Mouse (Mus musculus) retina, postnatal 7 days (tissue): ENCODE data around the gene Rab3gap2.
"Not testable (repeated sequence)": the region's sequence is repeated elsewhere in the genome, so short reads cannot be mapped to it uniquely, and the experiment has no call there.

ENCODE experiments used
- DNase-seq: peaks from one replicate; pipeline ENCODE4 v3.0.0-alpha.2; 2012; ENCODE audit warnings: low read depth, low spot score

Gene Rab3gap2

DNA sequence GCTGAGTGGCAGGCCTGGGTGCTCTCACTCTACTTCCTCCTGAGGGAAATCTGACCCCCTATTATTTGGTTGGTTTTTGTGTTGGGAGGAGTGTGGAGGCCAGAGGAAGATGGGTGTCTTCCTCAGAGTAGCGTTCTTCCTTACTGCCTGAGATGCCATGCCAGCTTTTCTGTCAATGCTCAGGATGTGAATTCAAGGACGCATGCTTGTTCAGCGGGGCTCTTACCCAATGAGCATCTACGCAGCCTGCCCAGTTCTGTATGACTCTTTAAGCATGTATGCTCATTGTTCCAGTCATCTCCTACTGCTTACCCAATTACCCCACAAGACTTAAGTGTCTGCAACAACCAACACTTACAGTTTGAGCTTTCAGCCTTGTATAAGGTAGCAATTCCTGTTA lies 76.7 kb downstream of the Rab3gap2 start:
- no peak for DNase-seq

DNA sequence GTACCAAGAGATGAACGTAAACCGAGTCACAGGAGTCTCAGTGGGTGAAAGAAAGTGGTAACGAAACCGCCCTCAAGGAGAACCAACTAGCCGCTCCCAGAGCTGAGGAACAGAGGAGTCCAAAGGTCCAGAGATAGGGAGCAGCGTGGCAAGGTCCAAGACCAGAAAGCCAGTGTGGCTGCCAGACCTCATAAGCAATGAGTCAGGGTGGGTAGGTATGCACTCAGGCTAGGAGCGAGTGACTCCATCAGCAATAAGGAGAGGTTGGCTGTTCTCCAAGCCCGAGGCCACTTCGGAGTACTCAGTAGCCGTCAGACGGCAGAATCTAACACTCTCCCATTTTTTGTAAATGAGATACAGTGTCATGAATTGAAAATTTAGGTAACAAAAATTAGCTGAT lies 78.9 kb downstream of the Rab3gap2 start:
- no peak for DNase-seq

DNA sequence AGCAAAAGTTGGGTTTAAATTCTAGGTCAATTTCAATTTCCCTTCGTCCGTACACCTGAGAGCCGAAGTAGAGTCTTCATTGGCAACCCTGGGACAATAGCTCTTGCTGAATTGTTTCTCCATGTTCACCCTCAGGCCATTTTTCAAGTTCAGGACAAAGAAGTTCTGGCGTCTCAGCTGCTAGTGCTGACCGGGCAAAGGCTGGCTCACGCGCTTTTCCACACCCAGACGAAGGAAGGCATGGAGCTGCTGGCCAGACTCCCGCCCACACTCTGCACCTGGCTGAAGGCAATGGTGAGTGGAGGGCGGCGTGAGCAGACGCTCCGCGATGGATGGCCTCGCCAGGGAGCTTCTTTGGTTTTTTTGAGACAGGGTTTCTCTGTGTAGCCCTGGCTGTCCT lies 79.3 kb downstream of the Rab3gap2 start:
- DNase-seq, result no peak

DNA sequence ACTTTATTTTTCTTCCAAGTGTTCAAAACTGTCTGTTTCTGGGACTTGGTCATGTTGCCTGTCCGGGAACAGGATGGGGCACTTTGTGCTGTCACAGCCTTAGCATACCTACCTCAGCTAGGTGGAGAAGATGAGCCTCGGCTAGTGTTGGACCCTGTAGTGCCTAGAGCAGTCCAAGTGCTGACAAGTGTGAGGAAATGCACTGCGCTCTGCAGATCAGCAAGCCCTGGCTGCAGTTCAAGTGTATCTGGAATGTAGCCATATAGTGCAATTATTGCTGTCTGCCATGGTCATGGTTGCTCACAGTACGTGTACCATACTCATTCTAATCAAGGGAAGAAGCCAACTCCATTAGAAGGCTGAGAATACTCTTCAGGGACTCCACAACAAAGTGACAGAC lies 80.8 kb downstream of the Rab3gap2 start:
- DNase-seq, result peak; percentile 4

DNA sequence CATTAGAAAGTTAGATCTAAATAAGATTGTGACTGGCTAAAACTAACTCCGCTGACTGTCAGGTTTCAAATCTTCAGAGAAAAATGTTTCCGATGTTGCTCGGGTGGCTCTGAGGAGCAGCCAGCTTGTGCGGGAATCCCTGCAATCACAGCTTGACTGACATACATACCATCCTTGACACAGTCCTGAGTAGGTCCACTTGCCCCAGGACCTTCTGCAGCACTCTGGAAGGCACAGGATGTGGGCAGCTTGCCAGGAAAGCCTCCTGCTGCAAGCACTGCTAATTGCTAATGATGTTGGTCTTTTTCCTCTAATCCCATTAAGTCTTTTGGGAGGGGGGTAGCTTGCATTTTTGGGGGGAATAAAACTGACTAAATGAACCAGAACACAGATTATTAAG lies 81.3 kb downstream of the Rab3gap2 start:
- DNase-seq, result peak; percentile 27

DNA sequence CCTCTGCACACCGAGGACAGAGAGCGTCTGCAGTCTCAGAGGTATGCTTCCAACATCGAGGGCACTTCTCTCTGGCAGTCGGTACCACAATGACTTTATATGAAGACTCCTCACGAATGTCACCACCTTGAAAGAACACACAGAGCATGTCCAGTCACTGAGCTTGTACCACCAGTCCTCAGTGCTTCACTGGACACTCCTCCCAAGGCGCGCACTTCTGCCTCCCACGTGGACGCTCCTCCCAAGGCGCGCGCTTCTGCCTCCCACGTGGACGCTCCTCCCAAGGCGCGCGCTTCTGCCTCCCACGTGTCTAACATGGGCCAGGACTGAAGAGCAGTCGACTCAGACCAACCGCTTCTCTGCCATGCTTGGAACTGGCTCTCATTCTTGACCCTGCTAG lies 83.1 kb downstream of the Rab3gap2 start:
- no peak for DNase-seq

DNA sequence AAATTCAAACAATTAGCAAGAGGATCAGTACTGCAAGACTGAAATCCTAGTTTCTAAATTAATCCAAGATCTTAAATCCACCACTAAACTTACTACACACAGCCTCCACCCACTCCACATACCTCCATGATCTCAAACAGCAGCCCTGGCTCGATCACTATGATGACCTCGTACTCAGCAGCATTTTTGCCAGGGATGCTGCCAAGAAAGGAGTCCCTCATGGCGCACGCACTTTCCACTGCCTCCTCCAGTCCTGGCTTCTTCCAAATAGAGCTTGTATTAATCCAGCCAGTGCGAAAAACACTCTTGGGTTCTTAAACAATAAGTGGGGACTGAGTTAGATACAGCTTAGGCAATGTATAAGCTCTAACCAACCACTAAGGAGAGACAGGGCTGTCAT lies 85.3 kb downstream of the Rab3gap2 start:
- DNase-seq, result no peak

DNA sequence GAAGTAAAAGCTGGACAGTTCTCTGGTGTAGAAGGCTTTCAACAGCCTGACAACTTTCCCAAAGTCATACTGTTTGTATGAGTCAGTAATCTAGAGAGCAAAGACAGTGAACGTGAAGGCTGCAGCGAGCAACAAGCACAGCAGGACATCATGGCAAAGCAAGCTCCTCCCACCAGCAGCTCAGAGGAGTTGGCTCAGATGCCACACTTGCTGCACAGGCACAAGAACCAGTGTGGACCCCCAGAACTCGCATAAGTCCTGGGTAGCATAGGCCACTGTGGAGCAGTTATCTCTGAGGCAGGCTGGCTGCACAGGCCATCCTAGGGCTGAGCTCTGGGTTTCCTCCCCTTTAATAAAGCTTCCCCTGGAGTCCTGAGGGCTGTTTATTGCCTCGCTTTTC lies 87.4 kb downstream of the Rab3gap2 start:
- DNase-seq, result no peak

DNA sequence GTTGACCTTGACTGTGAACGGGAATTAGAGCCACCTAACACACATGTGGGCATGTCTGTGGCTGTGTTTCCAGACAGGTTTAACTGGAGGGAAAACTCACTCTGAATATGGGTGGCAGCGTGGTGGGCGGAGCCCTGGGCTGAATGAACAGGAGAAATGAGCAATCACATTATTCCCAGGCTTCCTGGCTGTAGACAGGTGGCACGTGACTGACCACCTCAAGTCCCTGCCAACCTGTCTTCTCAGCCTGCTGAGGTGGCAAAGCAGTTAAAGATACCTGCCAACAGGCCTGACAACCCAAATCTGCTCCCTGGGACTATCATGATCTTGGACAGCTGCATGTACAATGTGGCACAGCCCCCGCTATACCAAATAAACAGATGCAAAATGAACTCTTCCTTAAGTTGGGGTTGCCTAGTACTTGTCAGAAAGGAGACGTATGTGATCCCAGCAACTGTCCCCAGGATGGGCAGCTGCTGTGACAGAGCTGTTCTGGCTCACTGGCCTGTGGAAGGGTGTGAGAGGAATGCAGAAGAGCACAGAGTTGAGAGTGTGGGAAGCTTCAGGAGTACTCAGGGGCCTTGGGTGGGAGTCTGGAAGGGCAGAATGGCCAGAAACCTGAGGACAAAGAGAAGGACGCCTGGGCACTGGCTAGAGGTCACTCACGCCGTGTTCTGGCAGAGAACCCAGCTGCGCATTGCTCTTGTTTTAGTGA lies 88.9 kb downstream of the Rab3gap2 start:
- DNase-seq, result no peak

DNA sequence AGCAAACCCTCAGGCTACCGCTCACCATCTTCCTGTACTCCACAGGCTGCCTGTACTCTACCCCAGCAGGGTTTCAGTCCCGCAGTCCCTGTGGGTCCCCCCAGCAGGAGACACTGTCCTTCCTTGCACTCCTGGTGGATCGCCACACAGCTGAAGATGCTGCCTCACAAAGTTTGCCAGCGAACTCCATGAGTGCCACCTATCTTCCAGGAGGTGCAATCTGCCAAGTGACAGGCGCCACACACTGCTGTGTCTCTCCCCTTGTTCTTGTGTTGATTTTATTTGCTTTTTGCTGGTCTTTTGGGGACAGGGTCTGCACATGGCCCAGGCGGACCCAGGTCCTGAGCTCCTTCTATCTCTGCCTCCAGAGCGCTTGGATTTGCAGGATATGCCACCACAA lies 92.9 kb downstream of the Rab3gap2 start:
- no peak for DNase-seq

DNA sequence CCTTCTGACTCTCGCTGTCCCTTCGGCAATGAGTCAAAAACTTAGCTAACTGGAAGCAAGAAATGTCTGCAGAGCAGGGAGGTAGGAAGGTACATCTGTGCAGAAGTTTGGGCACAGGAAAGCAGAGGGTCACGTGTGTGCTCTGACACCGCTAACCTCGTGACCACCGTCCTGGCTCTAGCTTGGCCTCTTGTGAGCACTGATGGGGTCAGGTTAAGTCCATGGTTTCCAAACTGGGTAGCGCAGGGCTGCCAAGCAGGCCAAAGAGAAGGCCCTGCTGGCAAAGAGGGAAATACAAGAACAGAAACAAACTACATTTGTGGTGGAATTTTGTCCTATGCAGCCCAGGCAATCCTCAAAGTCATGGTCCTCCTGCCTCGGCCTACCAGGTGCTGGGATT lies 94.6 kb downstream of the Rab3gap2 start:
- no peak for DNase-seq

DNA sequence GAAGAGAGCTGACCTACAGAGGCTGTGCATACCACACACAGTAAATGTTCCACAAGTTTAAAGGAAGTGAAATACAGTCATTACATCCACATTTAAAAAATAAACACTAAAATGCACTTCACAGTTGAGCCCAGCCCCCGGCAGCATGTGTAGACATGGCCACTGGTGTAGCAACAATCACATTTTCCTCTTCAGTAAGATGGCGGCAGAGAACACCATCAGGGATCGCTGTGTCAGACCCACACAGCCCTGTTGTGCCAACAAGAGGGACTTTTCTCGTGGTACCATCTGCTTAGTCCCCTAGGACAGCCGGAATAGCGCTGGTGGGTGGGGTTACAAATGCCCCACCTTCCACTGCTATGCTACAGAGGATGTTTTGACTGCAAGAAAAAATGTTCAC lies 98.9 kb downstream of the Rab3gap2 start:
- DNase-seq, result no peak

DNA sequence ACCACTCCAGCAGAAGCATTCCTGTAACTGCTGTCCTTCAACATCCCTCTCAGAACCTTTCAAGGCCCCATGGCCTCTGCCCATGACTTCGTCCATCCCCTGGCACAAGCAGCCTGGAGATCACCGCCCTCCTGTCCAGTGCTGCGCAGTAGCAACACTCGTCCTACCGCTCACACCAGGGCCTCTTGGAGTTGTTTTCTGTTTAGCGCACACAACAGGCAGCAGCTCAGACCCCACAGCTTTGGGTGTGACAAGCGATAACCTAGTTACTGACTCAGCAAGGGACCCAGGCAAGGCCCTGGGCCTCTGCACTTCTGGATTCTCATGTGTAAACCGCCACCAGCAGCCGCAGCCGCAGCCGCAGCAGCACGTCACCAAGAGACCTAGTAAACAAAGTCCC lies 102.9 kb downstream of the Rab3gap2 start:
- no peak for DNase-seq

DNA sequence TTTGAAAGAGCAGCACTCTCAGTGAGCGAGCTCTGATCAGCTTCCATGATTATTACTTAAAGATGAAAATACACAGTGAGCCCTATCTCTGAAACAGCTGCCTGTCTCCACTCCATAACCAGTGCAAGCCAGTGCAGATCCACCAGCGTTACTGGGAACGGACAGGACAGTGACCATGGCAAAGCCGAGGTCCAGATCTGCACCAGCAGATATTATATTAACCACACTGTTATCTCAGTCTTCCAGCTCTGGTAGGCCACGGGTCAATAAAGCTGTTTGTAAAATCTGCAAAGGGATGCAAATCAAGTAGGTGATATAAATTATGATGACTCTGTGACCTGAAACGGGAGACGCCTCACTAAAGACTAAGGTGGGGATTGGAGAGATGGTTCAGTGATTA lies 103.7 kb downstream of the Rab3gap2 start:
- no peak for DNase-seq

DNA sequence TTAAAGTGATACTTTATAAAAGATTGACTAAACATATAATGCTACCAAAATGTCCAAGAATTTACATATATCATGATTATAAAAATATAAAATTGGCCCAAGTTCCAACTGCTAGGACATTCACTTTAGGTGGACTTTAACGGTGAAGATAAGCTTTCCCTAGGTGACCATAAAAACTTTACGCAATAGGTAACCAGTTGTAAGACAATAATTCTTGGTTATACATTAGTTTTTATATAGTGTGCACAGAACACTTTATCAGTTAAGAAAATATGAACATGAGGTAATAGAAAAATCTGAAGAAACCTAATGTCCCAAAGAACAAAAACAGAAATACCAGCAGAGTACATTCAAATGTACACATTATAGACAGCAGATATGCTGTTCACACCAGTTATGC lies 104.4 kb downstream of the Rab3gap2 start:
- no peak for DNase-seq

DNA sequence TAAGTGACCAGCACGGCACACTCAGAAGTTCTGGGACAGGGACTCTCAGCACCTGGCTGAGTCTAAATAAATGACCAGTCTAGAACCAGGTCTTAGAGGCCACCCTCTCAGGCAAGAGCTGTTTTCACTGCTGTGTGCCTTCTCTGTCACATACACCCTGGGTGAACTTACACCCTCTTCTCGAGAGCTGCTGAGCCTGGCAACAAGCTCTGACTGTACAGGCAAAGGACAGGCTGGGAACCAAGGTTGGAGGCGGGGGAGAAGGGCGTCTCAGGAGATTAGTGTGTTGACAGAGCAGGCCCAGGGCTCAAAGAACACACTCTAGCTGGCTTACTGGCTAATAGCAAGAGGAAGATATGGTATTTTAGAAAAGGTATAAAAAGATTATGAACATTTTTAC lies 105.0 kb downstream of the Rab3gap2 start:
- DNase-seq, result no peak

DNA sequence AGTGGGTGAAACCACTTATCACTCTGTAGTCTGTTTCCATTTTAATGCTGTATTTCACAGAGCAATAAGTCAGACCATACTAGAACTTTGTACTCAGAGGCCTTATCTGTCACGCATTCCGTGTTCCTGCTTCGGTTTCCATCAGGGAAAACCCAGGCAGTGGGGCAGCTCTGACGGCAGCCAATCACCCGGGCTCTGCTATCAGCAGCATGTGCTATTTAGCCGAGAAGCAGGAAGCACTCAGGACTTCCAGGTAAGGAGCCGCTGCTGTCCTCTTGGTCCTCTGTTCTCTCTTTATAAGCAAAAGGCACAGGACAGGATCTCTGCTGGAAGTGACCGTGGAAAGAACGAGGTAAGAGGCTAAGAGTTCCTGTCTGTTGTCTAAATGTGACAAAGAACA lies 108.0 kb downstream of the Rab3gap2 start:
- DNase-seq, result no peak

DNA sequence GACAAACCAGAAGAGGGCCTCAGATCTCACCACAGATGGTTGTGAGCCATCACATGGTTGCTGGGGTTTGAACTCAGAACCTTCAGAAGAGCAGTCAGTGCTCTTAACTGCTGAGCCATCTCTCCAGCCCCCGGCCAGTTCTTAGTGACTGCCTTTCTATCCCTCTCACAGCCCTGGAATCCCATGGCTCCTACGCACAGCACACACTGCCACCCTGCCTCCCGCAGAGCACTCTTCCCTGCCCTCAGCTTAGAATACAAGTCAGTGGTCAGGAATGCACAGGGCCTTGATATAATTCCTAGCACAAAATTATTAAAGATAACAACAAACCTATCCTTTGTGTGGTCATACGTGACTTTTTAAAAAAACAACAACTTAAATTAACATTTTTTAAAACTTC lies 110.6 kb downstream of the Rab3gap2 start:
- DNase-seq, result no peak

DNA sequence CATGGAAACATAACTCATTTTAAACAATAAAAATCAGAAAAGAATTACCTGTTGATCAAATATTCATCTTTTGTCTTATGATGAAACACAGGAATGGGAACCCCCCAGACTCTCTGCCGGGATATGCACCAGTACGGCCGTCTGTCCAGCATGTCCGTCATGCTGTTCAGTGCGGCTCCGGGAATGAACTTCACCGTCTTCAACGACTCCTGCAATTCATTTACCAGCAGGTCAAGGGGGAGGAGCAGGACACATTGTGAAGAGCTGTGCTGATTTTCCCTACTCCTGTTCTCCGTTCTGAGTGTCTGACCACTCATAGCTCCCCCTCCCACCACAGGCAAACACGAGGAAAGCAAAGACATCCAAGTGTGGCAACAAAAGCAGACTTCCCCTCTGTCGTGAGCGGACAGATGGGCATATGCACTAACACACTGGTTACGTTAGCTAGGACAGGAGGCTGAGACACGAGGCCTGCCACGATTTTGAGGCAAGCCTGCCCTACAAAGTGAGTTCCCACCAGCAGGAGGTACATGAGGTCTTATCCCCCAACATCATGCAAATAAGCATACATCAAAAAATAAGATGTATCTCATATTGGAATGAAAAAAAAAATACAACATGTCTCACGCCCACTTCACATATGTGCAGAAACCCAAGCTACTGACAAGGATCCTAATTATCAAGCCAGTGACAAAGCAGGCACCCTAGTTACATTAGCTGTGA lies 112.1 kb downstream of the Rab3gap2 start:
- no peak for DNase-seq

DNA sequence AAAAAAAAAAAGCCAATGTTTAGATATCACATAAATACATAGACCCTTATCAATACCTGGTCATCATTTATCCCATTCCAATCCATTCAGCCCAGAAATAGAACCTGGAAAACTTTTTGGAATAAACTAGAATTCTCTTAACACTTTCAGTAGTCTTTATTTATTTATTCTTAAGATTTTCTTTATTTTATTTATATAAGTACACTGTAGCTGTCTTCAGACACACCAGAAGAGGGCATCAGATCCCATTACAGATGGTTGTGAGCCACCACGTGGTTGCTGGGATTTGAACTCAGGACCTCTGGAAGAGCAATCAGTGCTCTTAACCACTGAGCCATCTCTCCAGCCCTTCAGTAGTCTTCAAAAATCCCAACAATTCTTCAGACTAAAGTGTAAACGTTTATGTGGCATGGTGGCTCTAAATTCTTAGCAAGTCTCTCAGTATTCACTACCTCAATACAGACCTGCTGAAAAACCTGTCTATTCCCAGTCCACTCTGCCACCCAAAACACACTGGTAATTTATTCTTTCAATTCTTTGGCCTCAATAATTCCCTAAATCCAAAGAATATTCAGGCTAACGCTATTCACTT lies 123.9 kb downstream of the Rab3gap2 start:
- DNase-seq, result not testable (repeated sequence)

DNA sequence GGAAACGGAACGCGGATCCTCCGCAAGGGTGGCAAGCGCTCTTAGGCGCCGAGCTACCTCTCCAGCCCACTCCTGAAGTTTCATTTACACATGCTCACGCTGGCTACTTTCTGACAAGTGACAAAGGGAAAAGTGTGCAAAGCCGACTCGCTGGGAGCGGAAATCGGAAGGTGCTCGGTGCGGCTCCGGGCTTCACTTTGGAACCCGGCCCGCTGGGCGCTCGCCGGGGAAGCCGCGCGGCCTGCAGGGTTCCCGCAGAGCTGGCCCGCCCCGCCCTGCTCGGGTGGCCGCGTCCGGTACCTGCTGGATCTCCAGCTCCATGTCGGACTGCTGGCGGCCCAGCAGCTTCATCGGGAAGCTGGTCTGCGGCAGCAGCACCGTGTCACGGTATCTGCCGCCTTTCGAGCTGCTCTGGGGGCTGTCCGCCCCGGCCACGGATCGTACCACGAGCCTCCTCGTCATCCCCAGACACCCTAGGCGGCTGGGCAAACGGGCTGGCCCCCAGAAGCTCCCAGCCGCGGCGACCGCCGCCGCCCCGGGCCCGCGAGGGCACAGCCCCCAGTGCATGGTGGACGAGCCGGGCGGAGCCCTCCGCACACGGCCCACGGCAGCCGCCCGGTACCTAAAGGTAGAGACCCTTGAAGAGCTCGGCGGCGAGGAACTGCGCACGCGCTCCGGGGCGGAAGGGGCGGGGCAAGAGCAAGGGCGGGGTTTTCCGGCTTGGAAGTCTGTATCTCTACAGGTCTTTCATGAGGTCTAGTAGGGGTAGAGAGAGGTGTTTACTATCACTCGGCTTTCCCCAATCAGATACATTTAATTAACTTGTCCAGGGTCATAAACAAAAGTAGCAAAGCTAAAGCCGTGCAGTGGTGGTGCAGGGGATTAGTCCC lies 125.0 kb downstream of the Rab3gap2 start, which contains the start of gene Iars2:
TSS of gene Iars2 (minus strand) at position 676 of the 890 bp plus-strand sequence.
- DNase-seq, result peak; percentile 81

DNA sequence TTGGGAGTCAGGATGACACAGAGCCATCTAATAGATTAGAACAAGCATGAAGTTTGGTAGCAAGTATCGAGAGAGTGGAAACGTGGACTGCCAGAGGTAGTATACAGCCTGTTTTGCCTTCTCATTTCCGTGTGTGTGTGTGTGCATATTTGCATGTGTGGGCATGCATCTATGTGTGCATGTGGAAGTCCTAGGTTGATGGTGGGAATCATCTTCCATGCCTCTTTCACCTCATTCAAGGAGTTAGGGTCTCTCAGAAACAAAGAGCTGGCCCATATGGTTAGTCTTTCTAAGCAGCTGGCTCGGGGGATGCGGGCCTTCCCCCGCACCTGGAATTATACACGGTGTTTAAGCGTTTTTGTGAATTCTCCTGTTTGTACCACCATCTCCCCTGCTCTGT lies 125.9 kb downstream of the Rab3gap2 start:
- no peak for DNase-seq
